Mouse (Mus musculus) midbrain, postnatal 0 days (tissue): ENCODE measurements at regions not wholly inside any gene's neighbourhood (a gene's known extent, or its start where the extent isn't known, plus 50 kb on each side); places are given as distances from the start of the nearest gene placed in this dataset.

Experiments used
- ATAC-seq: fragments of 200-750 bp; cut with Nextera tagmentation; 2 replicates; pipeline ENCODE4 v1.8.0; 2017; ENCODE audit warnings: moderate number of reproducible peaks, mild to moderate bottlenecking, moderate TSS enrichment, moderate library complexity; ENCODE audit not compliant: low FRiP score
- DNase-seq: peaks from one replicate; pipeline ENCODE4 v3.0.0-alpha.2; 2015; ENCODE audit warnings: low spot score
- H3K27ac ChIP-seq: fragments of 300-500 bp; sonication (generic); 2 replicates; pipeline ENCODE4 v1.5.1; 2014; ENCODE audit warnings: low read depth, mild to moderate bottlenecking, low read length, mixed read lengths
- H3K27me3 ChIP-seq: fragments of 300-500 bp; sonication (generic); 2 replicates; pipeline ENCODE4 v1.6.1; 2014; ENCODE audit warnings: low read length, control low read depth, mixed read lengths; ENCODE audit not compliant: insufficient read depth
- H3K36me3 ChIP-seq: fragments of 300-500 bp; sonication (generic); 2 replicates; pipeline ENCODE4 v1.6.1; 2014; ENCODE audit warnings: low read length, control low read depth, mixed read lengths; ENCODE audit not compliant: insufficient read depth
- H3K4me1 ChIP-seq: fragments of 300-500 bp; sonication (generic); 2 replicates; pipeline ENCODE4 v1.6.1; 2014; ENCODE audit warnings: mild to moderate bottlenecking, control low read depth, antibody characterized with exemption, low read length, mixed read lengths; ENCODE audit not compliant: insufficient read depth
- H3K4me2 ChIP-seq: fragments of 300-500 bp; sonication (generic); 2 replicates; pipeline ENCODE4 v1.6.1; 2014; ENCODE audit warnings: low read depth, mild to moderate bottlenecking, low read length, mixed read lengths; ENCODE audit not compliant: poor library complexity, severe bottlenecking
- H3K4me3 ChIP-seq: fragments of 300-500 bp; sonication (generic); 2 replicates; pipeline ENCODE4 v1.5.1; 2014; ENCODE audit warnings: low read depth, mild to moderate bottlenecking, low read length, moderate library complexity
- H3K9ac ChIP-seq: fragments of 300-500 bp; sonication (generic); replicated peaks from 2 replicates; pipeline ENCODE4 v1.6.1; 2014; ENCODE audit warnings: mild to moderate bottlenecking, low read length, moderate library complexity, mixed read lengths; ENCODE audit not compliant: poor library complexity, severe bottlenecking
- H3K9me3 ChIP-seq: fragments of 300-500 bp; sonication (generic); 2 replicates; pipeline ENCODE4 v1.6.1; 2016; ENCODE audit warnings: low read length, control low read depth
- CTCF ChIP-seq: IDR thresholded peaks from 2 replicates; pipeline ENCODE4 v1.5.1; 2016; ENCODE audit warnings: antibody characterized with exemption, mild to moderate bottlenecking
- WGBS: fragments of 180-500 bp; shearing (Covaris S2); extraction: QIAGEN DNeasy Blood & Tissue Kit; methylation state at CpG from one replicate; pipeline ENCODE4 v1.1.7; 2014; 5-methylcytosine and 5-hydroxymethylcytosine counted together

DNA sequence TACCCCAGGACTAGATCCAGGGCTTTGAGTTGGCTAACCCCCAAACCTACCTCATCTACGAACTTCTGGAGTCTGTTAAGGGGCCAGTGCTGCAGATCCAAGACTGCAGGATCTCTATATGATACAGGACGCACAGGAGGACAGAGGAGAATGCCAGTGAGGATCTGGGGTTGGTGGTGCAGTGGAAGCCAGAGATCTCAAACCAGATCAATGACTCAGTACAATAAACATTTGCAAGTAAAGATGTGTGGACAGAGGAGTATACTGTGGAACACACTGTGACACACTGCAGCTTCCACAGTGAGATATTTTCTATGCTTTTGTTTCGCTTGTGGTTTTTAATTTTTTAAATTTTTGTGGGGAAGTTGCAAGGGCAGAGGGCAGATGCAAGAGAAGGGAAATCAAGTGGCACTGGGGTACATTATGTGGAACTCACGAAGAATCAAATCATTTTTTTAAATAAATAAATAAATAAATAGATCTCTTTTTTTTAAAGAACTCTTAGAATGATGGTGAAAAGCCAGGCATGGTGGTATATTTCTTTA, 227.8 kb downstream of the Tm4sf1 start:
- no peak for TF ChIP-seq CTCF
- no peak overlapping the region for H3K4me3 ChIP-seq
- H3K4me2 ChIP-seq, result no peak overlapping the region
- no peaks in the 10 kb centered on the region for H3K4me1 ChIP-seq
- WGBS, result 90% methylated on average over 4 of the region's 4 CpGs
- H3K36me3 ChIP-seq, result no peaks in the 10 kb centered on the region
- no peaks in the 10 kb centered on the region for H3K9me3 ChIP-seq
- no peaks in the 10 kb centered on the region for H3K27me3 ChIP-seq
- DNase-seq (no peak), ATAC-seq (no peak)
- H3K27ac ChIP-seq, result no peak overlapping the region
- H3K9ac ChIP-seq, result no peak overlapping the region

DNA sequence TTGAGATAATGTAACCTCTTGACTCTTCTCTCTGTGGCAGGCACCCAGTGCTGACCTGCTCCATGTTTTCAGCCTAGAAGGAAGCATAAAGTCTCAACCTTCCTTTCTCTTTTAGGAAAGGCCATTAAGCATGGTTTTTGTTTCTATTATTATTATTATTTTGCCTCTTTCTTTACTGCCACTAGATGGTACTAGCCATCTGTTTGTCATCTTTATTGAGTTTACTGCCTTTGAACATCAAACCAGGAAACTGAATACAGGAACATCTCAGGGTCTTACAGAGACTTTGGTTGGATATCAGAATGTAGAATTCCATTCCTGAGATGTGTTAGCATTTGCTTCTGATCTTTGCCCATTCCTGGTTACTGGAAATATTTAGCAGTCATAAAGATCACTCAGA, 268.8 kb downstream of the Tm4sf1 start:
- no peak for ATAC-seq
- no peak overlapping the region for H3K4me2 ChIP-seq

DNA sequence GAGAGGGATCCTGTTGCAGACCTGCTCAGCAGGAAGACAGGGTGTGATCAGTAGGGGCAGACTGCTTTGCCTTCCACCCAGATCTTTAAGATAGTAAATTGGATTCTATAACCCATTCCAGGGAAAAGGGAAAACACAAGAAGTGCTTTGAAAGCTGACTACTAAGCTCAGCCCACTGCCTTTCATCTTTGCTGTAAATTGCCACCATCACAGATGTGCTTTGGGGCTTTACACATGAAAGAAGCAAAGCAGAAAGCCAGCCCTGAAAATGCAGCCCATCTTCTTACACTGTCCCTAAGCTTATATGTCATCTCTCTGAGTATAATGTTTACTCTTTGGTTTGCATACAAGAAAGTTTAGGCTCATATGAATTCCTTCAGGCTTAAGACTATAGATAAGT, 283.6 kb downstream of the Tm4sf1 start:
- ATAC-seq (0 out of 2 replicates have a peak, but pooled peaks have one; percentile 31), DNase-seq (no peak)
- Histone ChIP-seq H3K36me3 (no peaks in the 10 kb centered on the region), H3K4me2 (no peak overlapping the region), H3K4me1 (no peaks in the 10 kb centered on the region), H3K4me3 (no peak overlapping the region), H3K9me3 (no peaks in the 10 kb centered on the region), H3K27ac (no peak overlapping the region), H3K27me3 (no peaks in the 10 kb centered on the region), H3K9ac (no peak overlapping the region)
- no peak for TF ChIP-seq CTCF

More for the DNA sequence above, 268.8 kb downstream of the Tm4sf1 start:
- H3K9ac ChIP-seq, result no peak overlapping the region
- H3K27me3 ChIP-seq, result no peaks in the 10 kb centered on the region
- no peak overlapping the region for H3K27ac ChIP-seq
- no peaks in the 10 kb centered on the region for H3K4me1 ChIP-seq
- no peaks in the 10 kb centered on the region for H3K9me3 ChIP-seq
- DNase-seq, result no peak
- TF ChIP-seq CTCF, result peak; percentile 47
- no peaks in the 10 kb centered on the region for H3K36me3 ChIP-seq
- H3K4me3 ChIP-seq, result no peak overlapping the region

DNA sequence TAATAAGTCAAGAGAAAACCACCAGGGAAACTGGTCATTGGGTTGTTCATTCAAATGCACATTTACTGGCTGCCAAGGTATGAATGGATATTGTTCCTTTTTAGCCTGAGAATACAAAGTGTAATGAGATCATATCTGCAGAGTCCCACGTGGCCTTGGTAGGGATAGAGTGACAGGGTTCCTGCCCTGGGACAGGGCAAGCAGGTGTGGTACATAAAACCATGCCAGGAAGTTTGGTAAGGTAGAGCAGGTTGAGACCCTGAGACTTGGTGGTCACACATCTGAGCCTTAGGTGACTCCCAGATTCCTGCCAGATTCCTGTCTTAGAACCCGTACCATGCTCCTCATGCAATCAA, 320.5 kb downstream of the Tm4sf1 start:
- H3K36me3 ChIP-seq, result no peaks in the 10 kb centered on the region
- WGBS, result 49% methylated on average over 2 of the region's 2 CpGs
- no peak for DNase-seq
- no peak overlapping the region for H3K27ac ChIP-seq
- no peak for TF ChIP-seq CTCF
- 0 out of 2 replicates have a peak, but pooled peaks have one; percentile 23 for ATAC-seq
- no peaks in the 10 kb centered on the region for H3K4me1 ChIP-seq
- no peak overlapping the region for H3K9ac ChIP-seq
- H3K9me3 ChIP-seq, result no peaks in the 10 kb centered on the region
- no peak overlapping the region for H3K4me3 ChIP-seq
- H3K27me3 ChIP-seq, result no peaks in the 10 kb centered on the region
- no peak overlapping the region for H3K4me2 ChIP-seq

DNA sequence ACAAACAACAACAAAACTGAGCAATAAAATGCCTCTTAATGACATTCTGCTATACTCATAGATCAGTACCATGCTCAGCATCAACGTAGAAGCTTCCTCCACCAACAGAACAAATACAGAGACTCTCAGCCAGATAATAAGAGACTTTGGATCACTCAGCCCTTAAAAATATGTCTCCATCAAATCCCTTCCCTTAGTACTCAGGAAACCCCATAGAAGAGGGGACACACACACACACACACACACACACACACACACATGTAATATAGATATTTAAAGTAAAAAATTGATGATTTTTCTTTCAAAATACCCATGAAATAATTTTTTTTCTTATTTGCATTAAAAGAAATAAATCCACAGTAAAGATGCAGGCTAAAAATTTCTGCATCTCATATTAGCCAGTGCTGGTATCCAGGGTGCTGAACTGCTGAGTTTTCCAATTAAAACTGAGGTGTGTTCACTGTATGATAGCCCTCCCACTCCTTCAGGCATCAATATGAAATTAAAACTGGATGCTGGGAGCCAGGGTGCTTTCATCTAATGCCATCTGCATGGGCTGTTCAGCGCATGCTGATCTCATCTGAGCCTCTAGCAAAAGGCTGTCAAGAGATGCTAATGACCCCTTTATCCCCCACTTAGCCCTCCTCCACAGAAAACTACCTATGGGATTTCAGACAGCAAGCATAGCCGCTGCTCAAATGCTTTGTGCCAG, 321.0 kb downstream of the Tm4sf1 start:
- no peaks in the 10 kb centered on the region for H3K9me3 ChIP-seq
- WGBS, result 34% methylated on average over 3 of the region's 3 CpGs
- no peak overlapping the region for H3K9ac ChIP-seq
- H3K27me3 ChIP-seq, result no peaks in the 10 kb centered on the region
- H3K4me3 ChIP-seq, result no peak overlapping the region
- peak; percentile 48 for DNase-seq
- H3K4me1 ChIP-seq, result no peaks in the 10 kb centered on the region
- H3K27ac ChIP-seq, result no peak overlapping the region
- TF ChIP-seq CTCF, result no peak
- H3K4me2 ChIP-seq, result no peak overlapping the region
- peak; percentile 74 for ATAC-seq
- H3K36me3 ChIP-seq, result no peaks in the 10 kb centered on the region

DNA sequence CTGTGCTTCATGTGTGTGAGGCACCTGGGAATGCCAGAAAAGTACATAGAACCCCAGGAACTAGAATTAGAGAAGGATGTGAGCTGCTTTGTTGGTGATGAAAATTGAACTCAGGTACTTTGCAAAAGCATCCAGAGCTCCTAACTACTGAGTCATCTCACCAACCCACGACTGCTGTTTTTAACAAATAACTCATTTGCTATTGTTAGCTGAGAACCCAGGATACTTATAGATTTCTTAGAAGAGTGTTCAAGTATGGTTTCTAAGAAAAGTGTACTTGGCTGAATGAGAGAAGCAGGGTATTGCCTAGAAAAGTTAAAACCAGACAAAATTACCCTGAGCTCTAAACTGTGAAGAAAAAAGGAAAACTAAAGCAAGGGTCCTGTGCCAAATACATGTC, 335.8 kb downstream of the Tm4sf1 start:
- no peak overlapping the region for H3K4me3 ChIP-seq
- ATAC-seq, result no peak
- no peak overlapping the region for H3K9ac ChIP-seq
- H3K36me3 ChIP-seq, result no peaks in the 10 kb centered on the region
- H3K27ac ChIP-seq, result no peak overlapping the region
- no peaks in the 10 kb centered on the region for H3K9me3 ChIP-seq
- no peak for TF ChIP-seq CTCF
- H3K27me3 ChIP-seq, result no peaks in the 10 kb centered on the region
- no peak overlapping the region for H3K4me2 ChIP-seq
- H3K4me1 ChIP-seq, result 0 out of 2 replicates have a peak, but pooled peaks cover 3% of the 10 kb centered on the region
- WGBS, result 70% methylated on average over 1 of the region's 1 CpGs
- DNase-seq, result no peak
